Mouse (Mus musculus) liver, embryonic 12.5 days (tissue): Measurements from ENCODE around the gene Lhb. TPM values are rescaled to one million over a fixed set of nuclear protein-coding genes. Genes with fewer than 3 reads are reported as not detected.

Source experiments
- ATAC-seq: fragments of 200-750 bp; cut with Nextera tagmentation; 2 replicates; pipeline ENCODE4 v1.8.0; 2017; ENCODE audit warnings: moderate number of reproducible peaks, mild to moderate bottlenecking, moderate library complexity
- H3K27ac ChIP-seq: fragments of 300-500 bp; sonication (generic); 2 replicates; pipeline ENCODE4 v1.5.1; 2016; ENCODE audit warnings: mild to moderate bottlenecking
- H3K27me3 ChIP-seq: fragments of 300-500 bp; sonication (generic); replicated peaks from 2 replicates; pipeline ENCODE4 v1.6.1; 2016; ENCODE audit warnings: mild to moderate bottlenecking, moderate library complexity
- H3K36me3 ChIP-seq: fragments of 300-500 bp; sonication (generic); 2 replicates; pipeline ENCODE4 v1.6.1; 2016; ENCODE audit warnings: mild to moderate bottlenecking, moderate library complexity
- H3K4me1 ChIP-seq: fragments of 300-500 bp; sonication (generic); 2 replicates; pipeline ENCODE4 v1.6.1; 2016
- H3K4me2 ChIP-seq: fragments of 300-500 bp; sonication (generic); 2 replicates; pipeline ENCODE4 v1.6.1; 2016; ENCODE audit warnings: mild to moderate bottlenecking, moderate library complexity
- H3K4me3 ChIP-seq: fragments of 300-500 bp; sonication (generic); 2 replicates; pipeline ENCODE4 v1.5.1; 2016; ENCODE audit warnings: mild to moderate bottlenecking, moderate library complexity
- H3K9ac ChIP-seq: fragments of 300-500 bp; sonication (generic); 2 replicates; pipeline ENCODE4 v1.6.1; 2016; ENCODE audit warnings: mild to moderate bottlenecking, moderate library complexity
- H3K9me3 ChIP-seq: fragments of 300-500 bp; sonication (generic); replicated peaks from 2 replicates; pipeline ENCODE4 v1.6.1; 2016; ENCODE audit warnings: mild to moderate bottlenecking, moderate library complexity
- WGBS: fragments of 180-500 bp; shearing (Covaris S2); methylation state at CpG from one replicate; pipeline ENCODE4 v1.1.7; 2016; ENCODE audit not compliant: insufficient replicate concordance; 5-methylcytosine and 5-hydroxymethylcytosine counted together
- polyA plus RNA-seq: library from polyadenylated mRNA; unstranded; fragments of >200 nt; fragmentation: Nextera tagmentation; extraction: Ambion mirVana; gene quantifications from 2 replicates; pipeline ENCODE4 v1.2.1, GENCODE M21; 2016

Gene Lhb
- polyA plus RNA-seq, 1 experiment from 2014 or later = not detected

GRCm38 (mm10) chr7:45443526-45444420, 23.2 kb downstream of the Lhb start:
- Histone ChIP-seq H3K27me3 (no peaks in the 10 kb centered on the region), H3K27ac (no peak overlapping the region), H3K36me3 (peaks cover 26% of the 10 kb centered on the region), H3K9me3 (no peaks in the 10 kb centered on the region), H3K4me3 (no peak overlapping the region), H3K4me1 (peaks cover 25% of the 10 kb centered on the region), H3K4me2 (no peak overlapping the region), H3K9ac (no peak overlapping the region)
- WGBS = 46% methylated on average over 22 of the region's 22 CpGs
- no peak for ATAC-seq

DNA sequence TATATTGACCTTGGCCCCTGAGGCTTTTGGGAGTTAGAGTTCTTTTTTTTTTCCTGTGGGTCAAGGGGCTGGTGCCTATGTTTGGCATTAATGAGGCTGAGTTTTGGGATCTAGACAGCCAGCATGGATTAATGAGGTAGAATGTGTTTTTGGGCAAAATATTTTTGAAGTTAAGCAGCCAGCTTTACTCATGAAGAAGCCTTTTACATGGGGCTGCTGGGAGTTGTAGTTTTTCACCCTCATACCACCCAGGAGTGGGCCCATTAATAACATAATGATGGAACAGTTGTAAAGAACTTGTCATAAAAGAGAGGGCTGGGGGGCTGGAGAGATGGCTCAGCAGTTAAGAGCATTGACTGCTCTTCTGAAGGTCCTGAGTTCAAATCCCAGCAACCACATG, 26.0 kb downstream of the Lhb start:
- no peak for ATAC-seq
- Histone ChIP-seq H3K9me3 (no peaks in the 10 kb centered on the region), H3K9ac (no peak overlapping the region), H3K4me1 (peaks cover 32% of the 10 kb centered on the region), H3K36me3 (peaks cover 13% of the 10 kb centered on the region), H3K4me3 (no peak overlapping the region), H3K4me2 (no peak overlapping the region), H3K27ac (no peak overlapping the region), H3K27me3 (no peaks in the 10 kb centered on the region)

GRCm38 (mm10) chr7:45447325-45447990, 26.8 kb downstream of the Lhb start:
- H3K4me3 ChIP-seq = peak overlapping the region; percentile 37
- 20% methylated on average over 11 of the region's 11 CpGs for WGBS
- ATAC-seq = peak; percentile 55
- peak overlapping the region; percentile 61 for H3K9ac ChIP-seq
- H3K9me3 ChIP-seq = no peaks in the 10 kb centered on the region
- H3K36me3 ChIP-seq = peaks cover 12% of the 10 kb centered on the region
- H3K27me3 ChIP-seq = no peaks in the 10 kb centered on the region
- peaks cover 37% of the 10 kb centered on the region for H3K4me1 ChIP-seq
- peak overlapping the region; percentile 42; the same call in 1 of the 2 replicates for H3K27ac ChIP-seq
- peak overlapping the region; percentile 64 for H3K4me2 ChIP-seq

GRCm38 (mm10) chr7:45449974-45450373, 29.4 kb downstream of the Lhb start:
- no peak overlapping the region for H3K27ac ChIP-seq
- H3K4me3 ChIP-seq = no peak overlapping the region
- peaks cover 30% of the 10 kb centered on the region for H3K4me1 ChIP-seq
- no peak for ATAC-seq
- H3K9me3 ChIP-seq = no peaks in the 10 kb centered on the region
- no peaks in the 10 kb centered on the region for H3K27me3 ChIP-seq
- whole genome bisulfite sequencing = 72% methylated on average over 1 of the region's 1 CpGs
- no peak overlapping the region for H3K4me2 ChIP-seq
- no peak overlapping the region for H3K9ac ChIP-seq
- H3K36me3 ChIP-seq = peaks cover 26% of the 10 kb centered on the region

DNA sequence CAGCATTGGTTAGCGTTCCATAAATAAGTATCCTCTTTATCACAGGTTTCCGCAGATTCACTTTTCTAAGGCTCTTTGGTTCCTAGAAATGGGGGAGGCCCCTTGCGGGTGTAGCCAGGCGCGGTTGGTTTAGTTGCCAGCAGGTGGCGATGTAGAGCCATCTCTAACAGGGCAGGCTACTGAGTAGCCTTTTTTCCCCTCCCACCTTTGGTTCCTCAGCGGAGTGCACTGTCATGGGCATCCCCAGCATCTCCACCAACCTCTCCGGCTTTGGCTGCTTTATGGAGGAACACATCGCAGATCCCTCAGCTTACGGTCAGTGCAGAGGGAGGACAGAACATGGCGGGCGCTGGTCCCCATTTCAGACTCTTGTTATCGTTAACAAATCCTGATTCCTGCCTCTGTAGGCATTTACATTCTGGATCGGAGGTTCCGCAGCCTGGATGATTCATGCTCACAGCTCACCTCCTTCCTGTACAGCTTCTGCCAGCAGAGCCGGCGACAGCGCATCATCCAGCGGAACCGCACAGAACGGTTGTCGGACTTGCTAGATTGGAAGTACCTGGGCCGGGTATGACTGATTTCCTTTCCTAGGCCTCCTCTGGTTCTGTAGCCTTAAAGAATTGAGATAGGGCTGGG, 30.8 kb downstream of the Lhb start:
- no peaks in the 10 kb centered on the region for H3K9me3 ChIP-seq
- H3K27ac ChIP-seq = 0 out of 2 replicates have a peak overlapping the region, but pooled peaks have one; percentile 12
- H3K27me3 ChIP-seq = no peaks in the 10 kb centered on the region
- H3K9ac ChIP-seq = no peak overlapping the region
- peak; percentile 81 for ATAC-seq
- H3K36me3 ChIP-seq = peaks cover 32% of the 10 kb centered on the region
- no peak overlapping the region for H3K4me3 ChIP-seq
- peak overlapping the region; percentile 20 for H3K4me2 ChIP-seq
- 51% methylated on average over 23 of the region's 23 CpGs for WGBS
- H3K4me1 ChIP-seq = peaks cover 34% of the 10 kb centered on the region

DNA sequence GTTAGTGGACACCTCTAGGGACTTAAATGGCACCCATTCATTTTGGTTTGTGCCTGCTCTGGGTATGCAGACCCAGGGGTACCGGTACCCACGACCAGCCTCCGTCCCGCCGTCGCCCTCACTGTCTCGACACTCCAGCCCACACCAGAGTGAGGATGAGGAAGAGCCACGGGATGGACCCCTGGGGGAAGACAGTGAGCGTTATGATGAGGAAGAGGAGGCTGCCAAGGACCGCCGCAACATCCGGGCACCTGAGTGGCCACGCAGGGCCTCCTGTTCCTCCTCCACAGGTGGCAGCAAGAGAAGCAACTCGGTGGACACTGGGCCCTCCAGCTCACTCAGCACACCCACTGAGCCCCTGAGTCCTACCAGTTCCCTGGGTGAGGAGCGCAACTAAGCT, 34.4 kb downstream of the Lhb start:
- 89% methylated on average over 15 of the region's 15 CpGs for WGBS
- no peak overlapping the region for H3K27ac ChIP-seq
- H3K4me1 ChIP-seq = peaks cover 38% of the 10 kb centered on the region
- H3K27me3 ChIP-seq = no peaks in the 10 kb centered on the region
- no peak for ATAC-seq
- H3K4me2 ChIP-seq = no peak overlapping the region
- no peaks in the 10 kb centered on the region for H3K9me3 ChIP-seq
- no peak overlapping the region for H3K9ac ChIP-seq
- no peak overlapping the region for H3K4me3 ChIP-seq
- peaks cover 46% of the 10 kb centered on the region for H3K36me3 ChIP-seq

DNA sequence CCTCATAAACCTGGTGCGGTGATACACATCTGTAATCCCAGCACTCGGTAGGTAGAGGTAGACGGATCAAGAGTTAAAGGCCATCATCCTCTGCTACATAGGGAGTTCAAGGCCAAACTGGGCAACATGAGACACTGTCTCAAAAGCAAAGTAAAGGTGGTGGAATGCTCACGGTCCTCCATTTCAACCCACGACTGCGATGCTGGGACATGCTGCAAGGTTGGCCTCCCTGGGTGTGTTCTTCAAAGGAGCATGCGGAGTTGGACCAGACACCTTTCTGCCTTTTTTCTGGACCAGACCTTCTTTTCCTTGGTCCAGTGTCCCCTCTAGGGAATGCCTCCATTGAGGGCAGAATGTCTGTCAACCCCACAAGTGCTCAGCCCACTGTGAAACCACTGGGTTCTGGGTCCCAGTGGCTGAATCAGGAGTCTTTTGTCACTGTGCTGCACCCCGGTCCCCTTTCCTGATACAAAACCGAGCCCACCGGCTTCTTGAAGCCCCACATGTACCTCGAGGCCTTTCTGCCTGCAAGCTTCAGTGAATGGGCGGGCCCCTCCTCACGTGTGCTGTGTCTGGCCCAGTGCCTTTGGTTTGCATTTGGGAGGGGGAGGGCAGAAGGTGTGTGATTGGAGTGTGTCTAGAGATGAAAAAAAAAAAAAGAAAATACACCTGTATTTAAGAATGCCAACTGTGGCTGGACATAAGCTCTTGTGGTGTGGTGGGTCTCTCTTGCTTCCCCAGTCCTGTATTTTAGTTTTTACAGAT, 35.5 kb downstream of the Lhb start:
- no peaks in the 10 kb centered on the region for H3K9me3 ChIP-seq
- ATAC-seq = no peak
- no peaks in the 10 kb centered on the region for H3K27me3 ChIP-seq
- H3K4me2 ChIP-seq = 0 out of 2 replicates have a peak overlapping the region, but pooled peaks have one; percentile 88
- no peak overlapping the region for H3K9ac ChIP-seq
- H3K27ac ChIP-seq = peak overlapping the region; percentile 96
- no peak overlapping the region for H3K4me3 ChIP-seq
- 77% methylated on average over 13 of the region's 13 CpGs for WGBS
- H3K4me1 ChIP-seq = peaks cover 47% of the 10 kb centered on the region
- peaks cover 50% of the 10 kb centered on the region for H3K36me3 ChIP-seq

DNA sequence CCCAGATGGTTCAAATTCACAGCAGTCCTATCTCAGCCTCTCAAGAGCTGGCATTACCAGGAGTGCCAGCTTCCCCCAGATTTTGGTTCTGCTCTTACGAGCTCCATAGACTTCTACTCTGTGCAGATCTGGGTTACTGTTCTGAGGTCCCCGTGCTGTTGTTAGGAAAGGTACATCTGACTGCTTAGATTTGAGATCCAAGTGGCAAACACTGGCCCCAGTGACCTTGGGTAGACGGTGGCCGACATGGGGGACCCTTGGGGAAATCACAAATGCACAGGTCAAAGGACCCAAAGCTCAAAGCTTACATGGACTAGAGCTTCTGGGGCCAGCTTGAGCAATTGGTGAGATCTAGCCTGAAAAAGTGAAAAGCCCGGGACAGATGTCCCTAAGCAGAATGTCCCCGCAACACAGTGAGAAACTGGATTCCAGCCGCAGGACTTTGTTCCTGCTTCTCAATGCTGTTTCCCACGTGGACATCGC, 36.1 kb downstream of the Lhb start:
- Histone ChIP-seq H3K4me3 (peak overlapping the region; percentile 87), H3K9me3 (no peaks in the 10 kb centered on the region), H3K27me3 (no peaks in the 10 kb centered on the region), H3K4me2 (peak overlapping the region; percentile 88), H3K27ac (peak overlapping the region; percentile 96), H3K36me3 (peaks cover 53% of the 10 kb centered on the region), H3K9ac (peak overlapping the region; percentile 93; the same call in 1 of the 2 replicates), H3K4me1 (peaks cover 47% of the 10 kb centered on the region)
- 48% methylated on average over 9 of the region's 9 CpGs for WGBS
- ATAC-seq = no peak

DNA sequence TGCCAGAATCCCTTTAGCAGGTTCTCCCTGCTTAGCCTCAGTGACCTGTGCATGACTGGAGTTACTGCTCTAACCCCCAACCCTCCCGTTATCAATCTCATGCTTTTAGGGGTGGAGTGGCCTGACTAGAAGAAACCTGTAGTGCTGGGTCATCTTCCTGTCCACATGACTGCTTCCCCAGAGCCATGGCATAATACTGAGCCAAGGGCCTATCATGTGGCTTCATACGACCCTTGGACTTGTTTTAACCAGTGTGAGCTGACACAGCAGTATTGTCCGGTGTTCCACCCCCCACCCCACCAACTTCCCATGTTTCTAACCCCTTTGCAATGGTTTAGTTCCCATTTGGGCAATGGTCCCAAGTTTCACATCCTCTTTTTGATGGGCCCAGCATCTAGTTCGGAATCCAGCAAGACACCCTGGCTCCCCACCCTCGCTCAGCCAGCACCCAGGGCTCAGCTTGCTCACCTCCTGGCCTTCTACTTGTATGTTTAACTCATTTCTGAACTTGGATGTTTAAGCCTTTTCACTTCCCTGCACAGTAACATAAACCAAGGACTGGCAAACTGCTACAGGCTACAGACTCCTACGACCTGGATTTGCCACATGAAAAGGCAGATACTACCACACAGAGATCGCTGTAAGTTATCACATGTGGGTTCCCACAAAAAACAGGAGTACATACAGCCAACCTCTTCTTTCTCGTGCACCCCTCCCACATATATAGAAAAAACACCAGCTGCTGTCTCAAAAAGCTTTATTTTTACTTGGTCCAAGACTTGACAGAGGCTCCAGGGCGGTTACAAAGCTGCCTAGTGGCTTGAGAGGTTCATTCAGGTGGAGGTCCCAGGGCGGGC, 36.8 kb downstream of the Lhb start:
- WGBS = 37% methylated on average over 9 of the region's 10 CpGs
- Histone ChIP-seq H3K9me3 (no peaks in the 10 kb centered on the region), H3K4me2 (peak overlapping the region; percentile 88), H3K9ac (peak overlapping the region; percentile 93), H3K4me1 (peaks cover 50% of the 10 kb centered on the region), H3K27me3 (no peaks in the 10 kb centered on the region), H3K27ac (peak overlapping the region; percentile 96), H3K4me3 (peak overlapping the region; percentile 87), H3K36me3 (peaks cover 60% of the 10 kb centered on the region)
- ATAC-seq = peak; percentile 25

GRCm38 (mm10) chr7:45458748-45459563, 38.3 kb downstream of the Lhb start:
- Histone ChIP-seq H3K4me1 (peaks cover 59% of the 10 kb centered on the region), H3K27ac (peak overlapping the region; percentile 96), H3K4me2 (peak overlapping the region; percentile 88), H3K36me3 (peaks cover 68% of the 10 kb centered on the region), H3K4me3 (peak overlapping the region; percentile 87), H3K9ac (peak overlapping the region; percentile 93), H3K27me3 (no peaks in the 10 kb centered on the region), H3K9me3 (no peaks in the 10 kb centered on the region)
- ATAC-seq = peak; percentile 24
- under 1% methylated on average over 43 of the region's 43 CpGs for WGBS
